Mouse (Mus musculus): ENCODE results near the gene Frs2.

DNA sequence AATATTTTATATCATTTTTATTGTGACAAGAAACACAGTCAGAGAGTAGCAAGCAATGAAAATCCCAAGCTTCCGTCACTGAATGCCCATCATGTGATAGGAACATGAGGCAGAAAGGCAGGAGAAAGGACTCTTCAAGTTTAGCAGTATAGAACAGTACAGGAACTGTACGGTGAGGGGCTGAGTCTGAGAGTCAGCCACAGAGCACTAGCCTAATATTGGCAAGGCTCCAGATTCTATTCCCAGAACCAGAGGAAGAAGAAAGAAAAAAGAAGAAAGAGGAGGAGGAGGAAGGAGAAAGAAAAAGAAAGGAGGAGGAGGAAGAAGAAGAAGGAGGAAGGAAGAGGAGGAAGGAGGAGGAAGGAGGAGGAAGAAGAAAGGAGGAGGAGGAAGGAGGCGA lies 32.7 kb downstream of the Frs2 start:
- TF ChIP-seq CTCF (IDR thresholded peaks at IDR 0.05; ENCODE audit: insufficient read depth, low read length): no peak
- TF ChIP-seq POLR2A (IDR thresholded peaks at IDR 0.05; ENCODE audit: borderline replicate concordance, extremely low read depth, low read depth, low read length): no peak
